Mouse (Mus musculus): ENCODE data around the gene Cyp2t4.

Gene Cyp2t4

GRCm38 (mm10) chr7:27160921-27161320 is 7.4 kb downstream of the Cyp2t4 start:
- no peak for DNase-seq (ENCODE audit: extremely low spot score, low read depth, low spot score)

- DNase-seq (ENCODE audit: extremely low spot score, low read depth, low spot score): no peak
These were observed 8.2 kb downstream of the Cyp2t4 start for GRCm38 (mm10) chr7:27161744-27162143.

- DNase-seq (ENCODE audit: extremely low spot score, low read depth, low spot score): no peak
These were observed 9.4 kb downstream of the Cyp2t4 start for GRCm38 (mm10) chr7:27162780-27163449.

GRCm38 (mm10) chr7:27163450-27163805 is 9.9 kb downstream of the Cyp2t4 start:
- no peak for DNase-seq (ENCODE audit: extremely low spot score, low read depth, low spot score)

GRCm38 (mm10) chr7:27164112-27164947 is 10.8 kb downstream of the Cyp2t4 start:
- DNase-seq (ENCODE audit: extremely low spot score, low read depth, low spot score): no peak

- DNase-seq (ENCODE audit: extremely low spot score, low read depth, low spot score): no peak
These were observed 11.6 kb downstream of the Cyp2t4 start for GRCm38 (mm10) chr7:27165007-27165655.

- DNase-seq (ENCODE audit: extremely low spot score, low read depth, low spot score): no peak
These were observed 12.2 kb downstream of the Cyp2t4 start for GRCm38 (mm10) chr7:27165696-27166095.

- no peak for DNase-seq (ENCODE audit: extremely low spot score, low read depth, low spot score)
These were observed 12.7 kb downstream of the Cyp2t4 start for GRCm38 (mm10) chr7:27166229-27166613.

- peak; percentile 78 for DNase-seq (ENCODE audit: extremely low spot score, low read depth, low spot score)
These were observed 13.3 kb downstream of the Cyp2t4 start, which contains the start of gene Egln2 for GRCm38 (mm10) chr7:27166614-27167474. Gene Egln2, minus strand, starts transcription at chr7:27166802.

- no peak for DNase-seq (ENCODE audit: extremely low spot score, low read depth, low spot score)
These were observed 14.1 kb downstream of the Cyp2t4 start for GRCm38 (mm10) chr7:27167475-27168094.

- no peak for DNase-seq (ENCODE audit: extremely low spot score, low read depth, low spot score)
These were observed 14.9 kb downstream of the Cyp2t4 start for GRCm38 (mm10) chr7:27168371-27168770.

GRCm38 (mm10) chr7:27170981-27171380 is 17.5 kb downstream of the Cyp2t4 start:
- DNase-seq (ENCODE audit: extremely low spot score, low read depth, low spot score): no peak

GRCm38 (mm10) chr7:27174496-27174895 is 21.0 kb downstream of the Cyp2t4 start:
- no peak for DNase-seq (ENCODE audit: extremely low spot score, low read depth, low spot score)

GRCm38 (mm10) chr7:27174896-27175295 is 21.4 kb downstream of the Cyp2t4 start:
- DNase-seq (ENCODE audit: extremely low spot score, low read depth, low spot score): no peak

GRCm38 (mm10) chr7:27177942-27178323 is 24.4 kb downstream of the Cyp2t4 start:
- no peak for DNase-seq (ENCODE audit: extremely low spot score, low read depth, low spot score)

GRCm38 (mm10) chr7:27178324-27179216 is 25.1 kb downstream of the Cyp2t4 start, which contains the start of gene Rab4b:
Gene Rab4b, minus strand, starts transcription at chr7:27178896.
- peak; percentile 95 for DNase-seq (ENCODE audit: extremely low spot score, low read depth, low spot score)

GRCm38 (mm10) chr7:27179217-27179918 is 25.9 kb downstream of the Cyp2t4 start:
- no peak for DNase-seq (ENCODE audit: extremely low spot score, low read depth, low spot score)

- no peak for DNase-seq (ENCODE audit: extremely low spot score, low read depth, low spot score)
These were observed 26.5 kb downstream of the Cyp2t4 start for GRCm38 (mm10) chr7:27180036-27180435.

Measured in hindlimb bud, embryonic 11.5 days (tissue).